Mouse (Mus musculus) neural tube, embryonic 14.5 days (tissue): ENCODE results near the gene Ttll6. TPM values are rescaled to one million over a fixed set of nuclear protein-coding genes. Genes with fewer than 3 reads are reported as not detected.

Experiments used
- ATAC-seq: fragments of 200-750 bp; cut with Nextera tagmentation; 2 replicates; pipeline ENCODE4 v1.8.0; 2017; ENCODE audit warnings: low read depth, mild to moderate bottlenecking, moderate TSS enrichment, moderate library complexity
- H3K27ac ChIP-seq: fragments of 300-500 bp; sonication (generic); 2 replicates; pipeline ENCODE4 v1.5.1; 2014; ENCODE audit warnings: low read depth, mild to moderate bottlenecking, control low read depth, low read length, moderate library complexity, mixed read lengths
- H3K27me3 ChIP-seq: fragments of 300-500 bp; sonication (generic); 2 replicates; pipeline ENCODE4 v1.6.1; 2014; ENCODE audit warnings: low read length; ENCODE audit not compliant: control insufficient read depth, insufficient read depth
- H3K36me3 ChIP-seq: fragments of 300-500 bp; sonication (generic); 2 replicates; pipeline ENCODE4 v1.6.1; 2014; ENCODE audit warnings: low read length, mixed read lengths; ENCODE audit not compliant: control insufficient read depth, insufficient read depth
- H3K4me1 ChIP-seq: fragments of 300-500 bp; sonication (generic); 2 replicates; pipeline ENCODE4 v1.6.1; 2014; ENCODE audit warnings: low read length; ENCODE audit not compliant: control insufficient read depth, insufficient read depth
- H3K4me2 ChIP-seq: fragments of 300-500 bp; sonication (generic); 2 replicates; pipeline ENCODE4 v1.6.1; 2014; ENCODE audit warnings: mild to moderate bottlenecking, low read depth, low read length, control low read depth
- H3K4me3 ChIP-seq: fragments of 300-500 bp; sonication (generic); 2 replicates; pipeline ENCODE4 v1.5.1; 2014; ENCODE audit warnings: low read depth, low read length, control low read depth, mixed read lengths
- H3K9ac ChIP-seq: fragments of 300-500 bp; sonication (generic); replicated peaks from 2 replicates; pipeline ENCODE4 v1.6.1; 2014; ENCODE audit warnings: low read depth, mild to moderate bottlenecking, control low read depth, low read length, mixed read lengths
- H3K9me3 ChIP-seq: fragments of 300-500 bp; sonication (generic); 2 replicates; pipeline ENCODE4 v1.6.1; 2016; ENCODE audit warnings: low read length; ENCODE audit not compliant: control insufficient read depth
- WGBS: fragments of 180-500 bp; shearing (Covaris S2); extraction: QIAGEN DNeasy Blood & Tissue Kit; methylation state at CpG from one replicate; pipeline ENCODE4 v1.1.7; 2014; 5-methylcytosine and 5-hydroxymethylcytosine counted together
- polyA plus RNA-seq: library from polyadenylated mRNA; unstranded; fragments of >200 nt; fragmentation: Nextera tagmentation; extraction: Ambion mirVana; gene quantifications from 2 replicates; pipeline ENCODE4 v1.2.1, GENCODE M21; 2014

The Ttll6 gene
- polyA plus RNA-seq, 1 experiment from 2014 or later: 0.27 TPM

DNA sequence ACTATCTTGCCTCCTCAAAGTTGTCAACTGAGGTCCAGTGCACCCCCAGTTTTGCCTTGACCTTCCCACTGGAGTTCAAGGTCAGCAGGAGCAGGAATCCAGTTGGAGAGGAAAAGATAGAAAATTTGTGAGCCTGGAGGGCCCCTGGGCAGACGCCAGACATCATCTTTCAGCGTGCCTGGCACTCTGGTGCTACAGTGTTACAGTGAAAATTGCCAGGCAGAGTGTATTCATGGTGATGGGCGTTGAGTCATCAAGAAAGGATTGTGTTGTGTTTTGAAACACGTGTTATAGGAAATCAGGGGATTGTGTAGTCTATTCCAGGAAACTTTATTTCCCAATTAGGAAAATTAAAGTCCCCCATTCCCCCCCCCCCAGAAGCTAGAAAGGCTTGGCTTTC, 10.2 kb downstream of the Ttll6 start:
- H3K9me3 ChIP-seq: no peaks in the 10 kb centered on the region
- WGBS: 59% methylated on average over 4 of the region's 4 CpGs

DNA sequence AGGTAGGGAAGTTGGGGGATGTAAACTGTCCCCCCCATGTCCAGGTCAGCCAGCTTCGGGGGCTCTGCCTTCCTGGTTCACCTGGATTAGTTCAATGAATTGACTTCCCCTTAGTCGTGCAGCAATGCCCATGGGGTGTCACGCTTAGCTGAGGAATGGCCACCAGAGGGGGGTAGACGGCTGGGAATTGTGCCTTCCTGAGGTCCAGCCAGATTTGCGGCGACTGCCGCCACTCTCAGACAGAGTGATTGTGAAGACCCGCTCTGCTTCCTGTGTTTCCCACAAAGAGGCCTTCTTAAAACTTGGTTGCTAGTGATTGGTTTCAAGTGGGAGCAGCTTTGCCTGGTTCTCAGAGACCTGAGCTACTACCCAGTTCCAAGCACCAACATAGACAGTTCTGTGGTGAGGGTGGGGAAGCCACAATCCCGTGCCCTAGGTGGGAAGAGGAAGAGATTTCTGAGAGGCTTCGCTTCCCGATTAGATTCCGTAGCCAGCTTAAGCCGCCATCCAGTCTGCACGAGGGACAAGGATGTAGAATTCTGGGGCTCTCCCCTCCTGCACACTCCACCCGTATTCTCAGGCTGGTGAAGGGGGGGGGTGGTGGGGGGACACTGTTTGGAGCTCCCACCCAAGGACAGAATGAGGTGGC, 12.2 kb downstream of the Ttll6 start:
- peak; percentile 69; the same call in 1 of the 2 replicates for ATAC-seq
- H3K27ac ChIP-seq: no peak overlapping the region
- H3K9ac ChIP-seq: no peak overlapping the region
- H3K4me1 ChIP-seq: no peaks in the 10 kb centered on the region
- no peak overlapping the region for H3K4me3 ChIP-seq
- H3K36me3 ChIP-seq: no peaks in the 10 kb centered on the region
- H3K27me3 ChIP-seq: peaks cover 6% of the 10 kb centered on the region; the same call in 1 of the 2 replicates
- WGBS: 2% methylated on average over 15 of the region's 15 CpGs
- H3K9me3 ChIP-seq: no peaks in the 10 kb centered on the region
- H3K4me2 ChIP-seq: peak overlapping the region; percentile 12

More for the DNA sequence above, 10.2 kb downstream of the Ttll6 start:
- H3K36me3 ChIP-seq: no peaks in the 10 kb centered on the region
- no peaks in the 10 kb centered on the region for H3K4me1 ChIP-seq
- H3K4me3 ChIP-seq: no peak overlapping the region
- H3K27ac ChIP-seq: no peak overlapping the region
- ATAC-seq: no peak
- H3K9ac ChIP-seq: no peak overlapping the region
- H3K27me3 ChIP-seq: peaks cover 6% of the 10 kb centered on the region; the same call in 1 of the 2 replicates
- H3K4me2 ChIP-seq: no peak overlapping the region

DNA sequence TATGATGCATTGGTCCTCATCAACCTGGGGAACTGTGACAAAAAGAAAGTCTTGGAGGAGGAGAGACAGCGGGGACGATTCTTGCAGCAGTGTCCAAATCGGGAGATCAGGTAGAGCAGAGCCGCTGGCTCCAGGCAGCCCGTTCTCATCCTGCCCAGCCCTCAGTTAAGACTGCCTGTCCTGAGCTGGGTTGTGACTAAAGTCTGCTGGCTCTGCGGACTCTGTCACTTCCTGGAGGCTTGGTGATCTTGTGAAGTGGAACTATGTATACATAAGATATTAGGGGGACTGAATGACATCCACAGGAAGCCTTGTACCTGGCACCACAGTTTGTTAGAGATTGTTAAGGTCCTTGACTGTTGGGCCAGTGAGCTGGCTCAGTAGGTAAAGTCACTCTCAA, 13.9 kb downstream of the Ttll6 start:
- Histone ChIP-seq H3K9me3 (no peaks in the 10 kb centered on the region), H3K27ac (no peak overlapping the region), H3K36me3 (no peaks in the 10 kb centered on the region), H3K27me3 (peaks cover 6% of the 10 kb centered on the region; the same call in 1 of the 2 replicates), H3K4me3 (no peak overlapping the region), H3K9ac (no peak overlapping the region), H3K4me2 (no peak overlapping the region), H3K4me1 (no peaks in the 10 kb centered on the region)
- no peak for ATAC-seq
- 81% methylated on average over 6 of the region's 6 CpGs for WGBS

DNA sequence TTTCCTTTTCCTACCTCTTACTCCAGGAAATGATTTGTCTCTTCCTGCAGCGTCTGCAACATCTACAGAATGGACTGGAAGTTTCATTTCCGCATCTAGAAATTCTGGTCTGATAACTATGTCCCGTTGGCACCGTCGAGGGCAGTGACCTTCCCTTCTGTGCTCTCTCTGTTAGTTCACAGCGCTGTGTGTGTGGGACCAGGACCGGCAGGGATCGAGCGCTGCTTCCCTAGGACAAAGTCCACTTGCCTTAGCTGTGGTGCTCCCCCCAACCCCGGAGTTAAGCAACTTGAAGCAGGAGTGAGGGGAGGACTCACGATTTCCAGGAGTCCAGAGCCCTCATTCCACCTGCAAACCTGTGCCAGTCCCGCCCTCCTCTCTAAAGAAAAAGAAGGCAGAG, 31.2 kb downstream of the Ttll6 start:
- Histone ChIP-seq H3K4me1 (no peaks in the 10 kb centered on the region), H3K27me3 (peaks cover 32% of the 10 kb centered on the region), H3K9ac (no peak overlapping the region), H3K9me3 (no peaks in the 10 kb centered on the region), H3K36me3 (no peaks in the 10 kb centered on the region), H3K4me2 (no peak overlapping the region), H3K27ac (no peak overlapping the region), H3K4me3 (no peak overlapping the region)
- WGBS: 52% methylated on average over 12 of the region's 12 CpGs
- no peak for ATAC-seq

DNA sequence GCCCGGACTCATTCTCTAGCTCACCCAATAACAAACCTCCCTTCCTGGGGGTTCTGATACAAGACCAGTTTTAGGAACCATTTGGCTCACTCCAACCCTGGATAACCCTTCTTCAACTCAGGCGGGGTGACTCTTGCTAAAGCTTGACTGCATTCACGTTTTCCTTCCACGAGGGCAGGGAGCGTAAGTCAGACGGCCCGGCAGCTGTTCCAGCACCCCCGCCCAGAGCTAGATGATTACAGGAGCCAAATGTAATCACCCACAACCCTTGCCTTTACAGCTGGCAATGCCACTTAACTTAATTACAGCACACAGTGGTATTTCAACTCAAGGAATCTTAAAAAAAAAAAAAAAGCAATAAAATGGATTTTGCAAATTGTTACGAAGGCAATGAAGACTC, 34.5 kb downstream of the Ttll6 start:
- Histone ChIP-seq H3K4me1 (no peaks in the 10 kb centered on the region), H3K27ac (no peak overlapping the region)
- ATAC-seq: no peak

DNA sequence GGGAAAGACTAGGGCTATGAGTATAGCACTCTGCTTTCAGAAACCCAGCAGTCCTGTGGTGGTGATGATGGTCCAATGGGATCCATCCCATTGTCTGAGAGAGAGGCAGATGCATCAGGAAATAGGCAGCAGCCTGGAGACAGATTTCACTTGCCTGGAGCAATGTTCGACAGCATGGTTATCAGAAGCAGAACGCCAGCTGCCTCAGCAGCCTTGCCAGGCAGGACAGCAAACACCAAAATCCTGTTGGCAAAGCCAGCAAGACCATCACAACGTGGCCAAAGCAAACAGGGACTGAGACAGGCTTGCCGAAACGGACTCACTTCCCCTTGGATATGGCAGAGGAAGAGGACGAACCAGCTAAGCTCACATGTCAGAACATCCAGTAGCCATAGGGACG, 35.4 kb downstream of the Ttll6 start:
- Histone ChIP-seq H3K36me3 (no peaks in the 10 kb centered on the region), H3K9ac (no peak overlapping the region), H3K4me3 (no peak overlapping the region), H3K27me3 (peaks cover 70% of the 10 kb centered on the region), H3K4me2 (no peak overlapping the region), H3K27ac (no peak overlapping the region), H3K9me3 (no peaks in the 10 kb centered on the region), H3K4me1 (no peaks in the 10 kb centered on the region)
- no peak for ATAC-seq
- 12% methylated on average over 7 of the region's 7 CpGs for WGBS

More for the DNA sequence above, 34.5 kb downstream of the Ttll6 start:
- H3K9me3 ChIP-seq: no peaks in the 10 kb centered on the region
- no peak overlapping the region for H3K4me2 ChIP-seq
- no peak overlapping the region for H3K9ac ChIP-seq
- H3K4me3 ChIP-seq: no peak overlapping the region
- H3K36me3 ChIP-seq: no peaks in the 10 kb centered on the region
- 15% methylated on average over 9 of the region's 9 CpGs for WGBS
- peaks cover 63% of the 10 kb centered on the region for H3K27me3 ChIP-seq

DNA sequence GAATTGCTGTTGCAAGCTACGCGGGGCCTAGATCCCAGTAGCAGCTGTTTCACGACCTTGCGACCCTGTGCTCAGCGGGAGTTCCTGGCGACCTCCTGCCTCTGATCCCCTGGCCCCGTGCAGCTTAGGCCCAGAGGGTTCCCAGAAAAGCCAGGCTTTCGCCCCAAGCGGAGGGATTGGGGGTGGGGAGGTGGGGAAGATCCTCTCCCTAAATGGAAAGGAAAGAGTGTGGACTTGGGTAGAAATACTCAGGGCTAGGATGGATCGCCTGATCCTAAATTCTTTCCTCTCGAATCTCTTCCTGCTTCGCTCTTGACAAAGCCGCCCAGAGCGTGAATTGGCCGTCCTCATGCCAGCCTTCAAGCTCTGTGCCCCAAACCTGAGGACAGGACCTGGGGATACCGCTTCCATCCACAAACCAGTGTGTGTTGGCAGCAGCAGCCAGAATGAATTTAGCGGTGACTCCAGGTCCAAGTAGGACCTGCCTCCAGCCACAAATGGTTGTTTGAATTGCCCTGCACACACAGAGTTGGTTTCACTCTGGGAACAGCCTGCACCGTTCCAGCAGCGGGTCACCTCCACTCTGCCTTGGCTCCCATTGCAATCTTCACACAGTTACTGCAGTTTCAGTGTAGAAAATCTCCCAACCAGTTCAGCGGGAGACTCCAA, 37.3 kb downstream of the Ttll6 start:
- Histone ChIP-seq H3K4me1 (no peaks in the 10 kb centered on the region), H3K9ac (no peak overlapping the region), H3K36me3 (no peaks in the 10 kb centered on the region), H3K27ac (no peak overlapping the region), H3K9me3 (no peaks in the 10 kb centered on the region), H3K4me2 (no peak overlapping the region), H3K4me3 (no peak overlapping the region), H3K27me3 (peaks cover 70% of the 10 kb centered on the region)
- ATAC-seq: no peak
- 1% methylated on average over 20 of the region's 20 CpGs for WGBS

DNA sequence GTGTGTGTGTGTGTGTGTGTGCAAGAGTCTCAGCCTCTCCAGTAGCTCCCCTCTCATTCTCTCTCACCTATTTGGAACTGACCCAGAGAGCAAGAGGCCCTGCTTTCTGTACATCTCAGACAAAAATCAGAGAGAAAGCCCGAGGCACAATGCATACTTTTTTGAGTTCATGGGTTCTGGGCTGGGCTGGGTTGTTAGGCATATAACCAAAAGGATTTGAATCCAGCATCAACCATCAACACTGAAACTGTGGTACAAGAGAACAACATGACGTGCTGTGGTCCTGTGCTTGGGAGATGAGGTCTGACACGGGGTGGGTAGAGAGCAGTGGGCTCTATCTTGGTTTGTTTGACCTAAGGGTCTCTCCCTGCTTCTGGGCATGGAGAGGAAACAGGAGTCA, 38.0 kb downstream of the Ttll6 start:
- 5% methylated on average over 3 of the region's 3 CpGs for WGBS
- ATAC-seq: no peak

DNA sequence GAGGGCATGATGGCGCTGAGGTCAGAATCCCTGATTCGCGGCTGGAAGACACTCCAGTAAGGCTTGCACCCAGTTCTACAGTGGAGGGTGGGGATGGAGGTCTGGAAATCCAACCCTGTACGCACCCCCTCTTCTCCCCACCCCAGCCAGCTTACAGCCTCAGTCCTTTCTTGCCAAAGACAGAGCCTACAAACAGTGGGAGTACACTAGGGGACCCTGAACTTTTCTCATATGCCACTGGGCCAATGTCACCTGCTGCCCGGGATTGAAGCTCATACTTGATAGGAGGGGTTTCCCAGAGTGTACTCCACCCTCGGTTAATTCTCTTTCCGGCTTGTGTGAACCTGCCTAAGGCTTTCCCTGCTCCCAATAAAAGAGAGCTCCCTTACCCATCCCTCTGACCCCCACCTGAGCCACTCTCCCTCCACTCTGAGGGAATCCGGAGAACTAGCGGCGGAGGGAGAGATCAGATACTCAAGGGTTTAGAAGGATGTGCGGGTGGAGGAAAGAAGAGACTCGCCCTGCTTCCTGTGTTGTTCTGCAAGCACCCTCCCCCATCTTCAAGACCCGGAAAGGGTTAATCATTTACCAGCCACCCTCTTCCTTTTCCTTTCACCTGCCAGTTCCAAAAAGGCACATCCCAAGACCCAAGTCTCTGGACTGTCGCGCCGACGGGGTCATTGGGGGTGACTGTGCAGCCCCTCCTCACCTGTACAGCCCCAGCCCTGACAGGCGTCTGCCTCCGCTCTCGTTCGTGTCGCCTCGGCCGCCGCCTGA, 39.1 kb downstream of the Ttll6 start:
- under 1% methylated on average over 25 of the region's 25 CpGs for WGBS
- Histone ChIP-seq H3K9ac (no peak overlapping the region), H3K27me3 (peaks cover 72% of the 10 kb centered on the region), H3K9me3 (no peaks in the 10 kb centered on the region), H3K4me1 (0 out of 2 replicates have a peak, but pooled peaks cover under 1% of the 10 kb centered on the region), H3K4me2 (no peak overlapping the region), H3K36me3 (no peaks in the 10 kb centered on the region), H3K27ac (no peak overlapping the region), H3K4me3 (no peak overlapping the region)
- ATAC-seq: no peak

More for the DNA sequence above, 38.0 kb downstream of the Ttll6 start:
- Histone ChIP-seq H3K4me2 (no peak overlapping the region), H3K9ac (no peak overlapping the region), H3K4me3 (no peak overlapping the region), H3K36me3 (no peaks in the 10 kb centered on the region), H3K27me3 (peaks cover 72% of the 10 kb centered on the region), H3K9me3 (no peaks in the 10 kb centered on the region), H3K4me1 (no peaks in the 10 kb centered on the region), H3K27ac (no peak overlapping the region)
